Mouse (Mus musculus) bone marrow, adult 2 months (tissue): ENCODE measurements around the gene Srgap2.

ENCODE experiments used
- CTCF ChIP-seq: fragments of 200-500 bp; IDR thresholded peaks from 2 replicates; pipeline ENCODE4 v1.5.1; 2011; ENCODE audit warnings: low read length, control low read depth; ENCODE audit not compliant: control insufficient read depth, insufficient read depth
- POLR2A ChIP-seq: fragments of 200-500 bp; IDR thresholded peaks from 2 replicates; pipeline ENCODE4 v1.6.1; 2011; ENCODE audit warnings: low read depth, mild to moderate bottlenecking, control low read depth, low read length, borderline replicate concordance; ENCODE audit not compliant: control insufficient read depth

- no peak for TF ChIP-seq POLR2A
- peak; percentile 96 for TF ChIP-seq CTCF
Observed at GRCm38 (mm10) chr1:131555042-131555812, 28.1 kb upstream of the Srgap2 start.
